Mouse (Mus musculus): Measurements from ENCODE around the gene Art3. TPM values are rescaled to one million over a fixed set of nuclear protein-coding genes. Genes with fewer than 3 reads are reported as not detected.
"Not testable (repeated sequence)": the region's sequence is repeated elsewhere in the genome, so short reads cannot be mapped to it uniquely, and the experiment has no call there.

The Art3 gene
- polyA plus RNA-seq, 1 experiment from 2014 or later: 0.78 TPM

GRCm38 (mm10) chr5:92327929-92328328 is 3.7 kb upstream of the Art3 start, which contains the start of gene Cxcl9:
Gene Cxcl9 (minus strand): TSS chr5:92328079.
- Histone ChIP-seq H3K4me2 (no peak within 1 kb of the TSS), H3K27me3 (ENCODE audit: control insufficient read depth, insufficient read depth, low read length) (no peaks in the 10 kb centered on the region), H3K36me3 (ENCODE audit: control insufficient read depth, insufficient read depth, low read length) (no peaks in the 10 kb centered on the region), H3K27ac (ENCODE audit: low read depth, low read length) (no peak within 1 kb of the TSS), H3K4me3 (ENCODE audit: low read depth, low read length) (no peak within 1 kb of the TSS), H3K9ac (ENCODE audit: low read length) (no peak within 1 kb of the TSS), H3K9me3 (ENCODE audit: control insufficient read depth, low read length) (no peaks in the 10 kb centered on the region), H3K4me1 (ENCODE audit: control insufficient read depth, insufficient read depth, low read length) (no peaks in the 10 kb centered on the region)
- no peak for DNase-seq (ENCODE audit: low spot score, missing footprints)
- no peak for ATAC-seq (ENCODE audit: low FRiP score)
- WGBS: 87% methylated on average over 7 of the region's 7 CpGs

GRCm38 (mm10) chr5:92331122-92331521 is 505 bp upstream of the Art3 start:
- Histone ChIP-seq H3K4me3 (ENCODE audit: low read depth, low read length) (no peak overlapping the region), H3K9ac (ENCODE audit: low read length) (no peak overlapping the region), H3K9me3 (ENCODE audit: control insufficient read depth, low read length) (no peaks in the 10 kb centered on the region), H3K27me3 (ENCODE audit: control insufficient read depth, insufficient read depth, low read length) (no peaks in the 10 kb centered on the region), H3K4me1 (ENCODE audit: control insufficient read depth, insufficient read depth, low read length) (no peaks in the 10 kb centered on the region), H3K36me3 (ENCODE audit: control insufficient read depth, insufficient read depth, low read length) (no peaks in the 10 kb centered on the region), H3K27ac (ENCODE audit: low read depth, low read length) (no peak overlapping the region), H3K4me2 (no peak overlapping the region)
- no peak for DNase-seq (ENCODE audit: low spot score, missing footprints)
- no peak for ATAC-seq (ENCODE audit: low FRiP score)
- WGBS: 89% methylated on average over 12 of the region's 12 CpGs

- H3K27ac ChIP-seq (ENCODE audit: low read depth, low read length): no peak overlapping the region
- H3K4me1 ChIP-seq (ENCODE audit: control insufficient read depth, insufficient read depth, low read length): no peaks in the 10 kb centered on the region
- 85% methylated on average over 9 of the region's 9 CpGs for WGBS
- H3K36me3 ChIP-seq (ENCODE audit: control insufficient read depth, insufficient read depth, low read length): no peaks in the 10 kb centered on the region
- H3K9me3 ChIP-seq (ENCODE audit: control insufficient read depth, low read length): no peaks in the 10 kb centered on the region
- H3K27me3 ChIP-seq (ENCODE audit: control insufficient read depth, insufficient read depth, low read length): no peaks in the 10 kb centered on the region
- no peak for ATAC-seq (ENCODE audit: low FRiP score)
- H3K4me3 ChIP-seq (ENCODE audit: low read depth, low read length): no peak overlapping the region
- peak; percentile 76 for DNase-seq (ENCODE audit: low spot score, missing footprints)
- no peak overlapping the region for H3K9ac ChIP-seq (ENCODE audit: low read length)
- H3K4me2 ChIP-seq: no peak overlapping the region
Observed at GRCm38 (mm10) chr5:92332359-92332840, 773 bp downstream of the Art3 start.

- ATAC-seq (ENCODE audit: low FRiP score) (no peak), DNase-seq (ENCODE audit: low spot score, missing footprints) (no peak)
- Histone ChIP-seq H3K36me3 (ENCODE audit: control insufficient read depth, insufficient read depth, low read length) (no peaks in the 10 kb centered on the region), H3K9me3 (ENCODE audit: control insufficient read depth, low read length) (no peaks in the 10 kb centered on the region), H3K27me3 (ENCODE audit: control insufficient read depth, insufficient read depth, low read length) (no peaks in the 10 kb centered on the region), H3K4me2 (no peak overlapping the region), H3K4me3 (ENCODE audit: low read depth, low read length) (no peak overlapping the region), H3K9ac (ENCODE audit: low read length) (no peak overlapping the region), H3K4me1 (ENCODE audit: control insufficient read depth, insufficient read depth, low read length) (no peaks in the 10 kb centered on the region), H3K27ac (ENCODE audit: low read depth, low read length) (no peak overlapping the region)
- WGBS: 90% methylated on average over 3 of the region's 3 CpGs
Observed at GRCm38 (mm10) chr5:92336743-92337142, 5.1 kb downstream of the Art3 start.

- Histone ChIP-seq H3K27ac (ENCODE audit: low read depth, low read length) (no peak overlapping the region), H3K27me3 (ENCODE audit: control insufficient read depth, insufficient read depth, low read length) (no peaks in the 10 kb centered on the region), H3K36me3 (ENCODE audit: control insufficient read depth, insufficient read depth, low read length) (no peaks in the 10 kb centered on the region), H3K4me3 (ENCODE audit: low read depth, low read length) (no peak overlapping the region), H3K9ac (ENCODE audit: low read length) (no peak overlapping the region), H3K9me3 (ENCODE audit: control insufficient read depth, low read length) (no peaks in the 10 kb centered on the region), H3K4me1 (ENCODE audit: control insufficient read depth, insufficient read depth, low read length) (no peaks in the 10 kb centered on the region), H3K4me2 (no peak overlapping the region)
- no peak for DNase-seq (ENCODE audit: low spot score, missing footprints)
- 79% methylated on average over 4 of the region's 4 CpGs for WGBS
- no peak for ATAC-seq (ENCODE audit: low FRiP score)
Observed at GRCm38 (mm10) chr5:92340606-92341005, 9.0 kb downstream of the Art3 start.

GRCm38 (mm10) chr5:92345006-92345405 is 13.4 kb downstream of the Art3 start:
- no peak for ATAC-seq (ENCODE audit: low FRiP score)

GRCm38 (mm10) chr5:92348794-92349413 is 17.3 kb downstream of the Art3 start, which contains the start of gene Cxcl10:
Gene Cxcl10 (minus strand): TSS chr5:92348889.
- no peaks in the 10 kb centered on the region; the same call in 1 of the 2 replicates for H3K4me1 ChIP-seq (ENCODE audit: control insufficient read depth, insufficient read depth, low read length)
- ATAC-seq (ENCODE audit: low FRiP score) (peak; percentile 65), DNase-seq (ENCODE audit: low spot score, missing footprints) (peak; percentile 87)
- peak within 1 kb of the TSS; percentile 28 for H3K4me2 ChIP-seq
- H3K9me3 ChIP-seq (ENCODE audit: control insufficient read depth, low read length): no peaks in the 10 kb centered on the region
- WGBS: 30% methylated on average over 14 of the region's 14 CpGs
- H3K4me3 ChIP-seq (ENCODE audit: low read depth, low read length): no peak within 1 kb of the TSS
- H3K27me3 ChIP-seq (ENCODE audit: control insufficient read depth, insufficient read depth, low read length): no peaks in the 10 kb centered on the region
- no peak within 1 kb of the TSS for H3K27ac ChIP-seq (ENCODE audit: low read depth, low read length)
- H3K36me3 ChIP-seq (ENCODE audit: control insufficient read depth, insufficient read depth, low read length): no peaks in the 10 kb centered on the region
- H3K9ac ChIP-seq (ENCODE audit: low read length): 0 out of 2 replicates have a peak within 1 kb of the TSS, but pooled peaks have one; percentile 2

More at GRCm38 (mm10) chr5:92345006-92345405, 13.4 kb downstream of the Art3 start:
- Histone ChIP-seq H3K4me1 (ENCODE audit: control insufficient read depth, insufficient read depth, low read length) (no peaks in the 10 kb centered on the region; the same call in 1 of the 2 replicates), H3K4me2 (no peak overlapping the region), H3K4me3 (ENCODE audit: low read depth, low read length) (no peak overlapping the region), H3K27me3 (ENCODE audit: control insufficient read depth, insufficient read depth, low read length) (no peaks in the 10 kb centered on the region), H3K9ac (ENCODE audit: low read length) (no peak overlapping the region), H3K36me3 (ENCODE audit: control insufficient read depth, insufficient read depth, low read length) (no peaks in the 10 kb centered on the region), H3K27ac (ENCODE audit: low read depth, low read length) (no peak overlapping the region), H3K9me3 (ENCODE audit: control insufficient read depth, low read length) (no peaks in the 10 kb centered on the region)
- WGBS: 85% methylated on average over 8 of the region's 8 CpGs
- no peak for DNase-seq (ENCODE audit: low spot score, missing footprints)

- Histone ChIP-seq H3K4me2 (no peak overlapping the region), H3K4me3 (ENCODE audit: low read depth, low read length) (no peak overlapping the region), H3K9ac (ENCODE audit: low read length) (no peak overlapping the region), H3K27me3 (ENCODE audit: control insufficient read depth, insufficient read depth, low read length) (no peaks in the 10 kb centered on the region), H3K9me3 (ENCODE audit: control insufficient read depth, low read length) (no peaks in the 10 kb centered on the region), H3K4me1 (ENCODE audit: control insufficient read depth, insufficient read depth, low read length) (no peaks in the 10 kb centered on the region; the same call in 1 of the 2 replicates), H3K36me3 (ENCODE audit: control insufficient read depth, insufficient read depth, low read length) (no peaks in the 10 kb centered on the region), H3K27ac (ENCODE audit: low read depth, low read length) (no peak overlapping the region)
- peak; percentile 33 for DNase-seq (ENCODE audit: low spot score, missing footprints)
- no peak for ATAC-seq (ENCODE audit: low FRiP score)
- WGBS: 81% methylated on average over 7 of the region's 7 CpGs
Observed at GRCm38 (mm10) chr5:92349731-92350130, 18.1 kb downstream of the Art3 start.

- 83% methylated on average over 4 of the region's 4 CpGs for WGBS
- ATAC-seq (ENCODE audit: low FRiP score); H3K4me3 ChIP-seq (ENCODE audit: low read depth, low read length); H3K9ac ChIP-seq (ENCODE audit: low read length); H3K27me3 ChIP-seq (ENCODE audit: control insufficient read depth, insufficient read depth, low read length); H3K36me3 ChIP-seq (ENCODE audit: control insufficient read depth, insufficient read depth, low read length); H3K4me1 ChIP-seq (ENCODE audit: control insufficient read depth, insufficient read depth, low read length); H3K4me2 ChIP-seq; H3K9me3 ChIP-seq (ENCODE audit: control insufficient read depth, low read length); H3K27ac ChIP-seq (ENCODE audit: low read depth, low read length): not testable (repeated sequence)
- DNase-seq (ENCODE audit: low spot score, missing footprints): peak; percentile 37
Observed at GRCm38 (mm10) chr5:92352716-92353115, 21.1 kb downstream of the Art3 start.

All from midbrain, embryonic 11.5 days (tissue).